In genomic region chr15:5239901-5240300, GRCm38 (mm10) we compare ENCODE assay signal across 10 mouse cellular contexts. TPM values are rescaled to one million over a fixed set of nuclear protein-coding genes. Genes with fewer than 3 reads are reported as not detected.
DNase-seq lines count a peak whose midpoint lies in the region; ATAC-seq and TF ChIP-seq lines count a peak whose summit lies in the region.
"Had no signal": no experiment of that assay in that cellular context is flagged by ENCODE, and none has a peak within 500 bp of the region (broad histone marks: within the 10 kb centered on the region; RNA-seq: fewer than 3 reads in every experiment).

No protein-coding gene starts in this region.

- no peak overlapping the region for H3K9ac ChIP-seq in heart, embryonic 15.5 days
- H3K9ac ChIP-seq in forebrain, embryonic 12.5 days = no peak overlapping the region

- H3K27me3 ChIP-seq in kidney, adult 2 months (replicated peaks; ENCODE audit: control insufficient read depth, insufficient read depth, low read length) = no peaks in the 10 kb centered on the region
- no peaks in the 10 kb centered on the region for H3K27me3 ChIP-seq in G1E (ENCODE audit: insufficient read depth, low read length)
- peaks cover 32% of the 10 kb centered on the region for H3K27me3 ChIP-seq in heart, embryonic 15.5 days
- H3K27me3 ChIP-seq in forebrain, embryonic 12.5 days = peaks cover 54% of the 10 kb centered on the region

- TF ChIP-seq CTCF in kidney, adult 2 months (conservative IDR thresholded peaks at IDR 0.05; ENCODE audit: insufficient read depth, insufficient read length, low read depth, low read length) = no peak
- no peak for TF ChIP-seq CTCF in G1E (IDR thresholded peaks at IDR 0.05; ENCODE audit: low read depth, low read length)

- 57% methylated on average over 6 of the region's 6 CpGs for WGBS in kidney, adult 2 months
- WGBS in heart, embryonic 15.5 days = 39% methylated on average over 6 of the region's 6 CpGs
- 73% methylated on average over 6 of the region's 6 CpGs for WGBS in forebrain, embryonic 12.5 days

- H3K9me3 ChIP-seq in G1E (replicated peaks) = no peaks in the 10 kb centered on the region
- H3K9me3 ChIP-seq in heart, embryonic 15.5 days (replicated peaks) = no peaks in the 10 kb centered on the region
- H3K9me3 ChIP-seq in forebrain, embryonic 12.5 days = 0 out of 2 replicates have a peak, but pooled peaks cover 3% of the 10 kb centered on the region
- H3K9me3 ChIP-seq: forebrain, embryonic 10.5 days had no signal

- no peak overlapping the region; the same call in 1 of the 2 replicates for H3K27ac ChIP-seq in kidney, adult 2 months (ENCODE audit: insufficient read depth, low read depth, low read length)
- peak overlapping the region; percentile 33 for H3K27ac ChIP-seq in heart, embryonic 15.5 days
- no peak overlapping the region for H3K27ac ChIP-seq in forebrain, embryonic 12.5 days
- H3K27ac ChIP-seq: forebrain, embryonic 10.5 days had no signal

- ATAC-seq in G1E (ENCODE audit: extremely low read depth, insufficient number of reproducible peaks, low FRiP score, poor library complexity, severe bottlenecking) = peak; percentile 37
- no peak for ATAC-seq in heart, embryonic 15.5 days (replicated peaks; ENCODE audit: insufficient number of reproducible peaks, insufficient read depth, low FRiP score, low read depth)
- ATAC-seq in megakaryocyte-erythroid progenitor cell, adult 5-6 weeks (replicated peaks; ENCODE audit: low FRiP score, low TSS enrichment, poor library complexity, severe bottlenecking) = peak; percentile 13
- no peak for ATAC-seq in forebrain, embryonic 12.5 days (ENCODE audit: low FRiP score)

- no peak for TF ChIP-seq POLR2A in kidney, adult 2 months (IDR thresholded peaks at IDR 0.05; ENCODE audit: low read depth, low read length)

- 0 out of 2 replicates have a peak overlapping the region, but pooled peaks have one; percentile 24 for H3K4me3 ChIP-seq in kidney, adult 2 months (ENCODE audit: insufficient read depth, low read depth, low read length)
- peak overlapping the region; percentile 93 for H3K4me3 ChIP-seq in G1E (ENCODE audit: low read depth, low read length)
- H3K4me3 ChIP-seq in heart, embryonic 15.5 days = peak overlapping the region; percentile 61
- no peak overlapping the region for H3K4me3 ChIP-seq in forebrain, embryonic 12.5 days (replicated peaks)
- H3K4me3 ChIP-seq: forebrain, embryonic 10.5 days had no signal

- H3K36me3 ChIP-seq in kidney, adult 2 months (ENCODE audit: control insufficient read depth, insufficient read depth, low read length) = no peaks in the 10 kb centered on the region
- peaks cover 52% of the 10 kb centered on the region for H3K36me3 ChIP-seq in G1E (replicated peaks)
- H3K36me3 ChIP-seq in heart, embryonic 15.5 days = no peaks in the 10 kb centered on the region
- H3K36me3 ChIP-seq in forebrain, embryonic 12.5 days (replicated peaks) = no peaks in the 10 kb centered on the region
- H3K36me3 ChIP-seq: forebrain, embryonic 10.5 days had no signal

- H3K4me2 ChIP-seq in heart, embryonic 15.5 days = peak overlapping the region; percentile 99
- no peak overlapping the region for H3K4me2 ChIP-seq in forebrain, embryonic 12.5 days

- DNase-seq in kidney, adult 2 months = peak; percentile 11
- DNase-seq in kidney, adult 8-10 months = no peak
- peak; percentile 41 for DNase-seq in G1E (ENCODE audit: low spot score)
- no peak for DNase-seq in right cerebral cortex, adult 18-20 months
- no peak for DNase-seq in urinary bladder, postnatal 25 days (ENCODE audit: low spot score)
- DNase-seq: retina, postnatal 1 day had no signal

- peaks cover 3% of the 10 kb centered on the region for H3K4me1 ChIP-seq in kidney, adult 2 months (ENCODE audit: control insufficient read depth, insufficient read depth, low read length)
- H3K4me1 ChIP-seq in G1E (ENCODE audit: insufficient read depth, low read depth, low read length) = peaks cover 66% of the 10 kb centered on the region
- H3K4me1 ChIP-seq in heart, embryonic 15.5 days (replicated peaks) = peaks cover 32% of the 10 kb centered on the region
- H3K4me1 ChIP-seq in forebrain, embryonic 12.5 days = peaks cover 27% of the 10 kb centered on the region

RNA-seq across cellular contexts. Expression of gene Ptger4, which starts 4.1 kb away (rescaled TPM):
- 5.6 and 5.7 TPM in 2 replicates for polyA plus RNA-seq in kidney, adult 2 months (2012; rRNA removed)
- total RNA-seq in G1E (2014; fragmentation: Nextera tagmentation) (19.4 and 20.5 TPM in 2 replicates), G1E (2017) (6.9 and 7.7 TPM in 2 replicates)
- polyA plus RNA-seq in G1E (2012) = 14.9 and 15.9 TPM in 2 replicates
- polyA plus RNA-seq in heart, embryonic 15.5 days (2015; fragmentation: Nextera tagmentation; extraction: Ambion mirVana) = 4.2 and 4.7 TPM in 2 replicates
- 7.3 and 9.9 TPM in 2 replicates for total RNA-seq in megakaryocyte-erythroid progenitor cell, adult 5-6 weeks (2014; fragmentation: Nextera tagmentation)
- total RNA-seq in megakaryocyte-erythroid progenitor cell, adult 5-6 weeks (2017) = 5.1 and 5.9 TPM in 2 replicates
- polyA plus RNA-seq in forebrain, embryonic 12.5 days (2016; fragmentation: Nextera tagmentation; extraction: Ambion mirVana) = 0.82 and 0.84 TPM in 2 replicates

RNA-seq across cellular contexts. Expression of gene Ttc33, which starts 54.6 kb away (rescaled TPM):
- polyA plus RNA-seq in kidney, adult 2 months (2012; rRNA removed) = 9.6 and 14.2 TPM in 2 replicates
- total RNA-seq in G1E (2014; fragmentation: Nextera tagmentation) (14.8 and 26.0 TPM in 2 replicates), G1E (2017) (63.5 and 64.7 TPM in 2 replicates)
- 10.6 and 47.8 TPM in 2 replicates for polyA plus RNA-seq in G1E (2012)
- 31.8 and 33.7 TPM in 2 replicates for polyA plus RNA-seq in heart, embryonic 15.5 days (2015; fragmentation: Nextera tagmentation; extraction: Ambion mirVana)
- total RNA-seq in megakaryocyte-erythroid progenitor cell, adult 5-6 weeks (2014; fragmentation: Nextera tagmentation) = 12.6 and 21.2 TPM in 2 replicates
- total RNA-seq in megakaryocyte-erythroid progenitor cell, adult 5-6 weeks (2017) = 35.6 and 36.8 TPM in 2 replicates
- 42.4 and 46.2 TPM in 2 replicates for polyA plus RNA-seq in forebrain, embryonic 12.5 days (2016; fragmentation: Nextera tagmentation; extraction: Ambion mirVana)

Comparison
In these comparisons a context has a peak if more than half of its experiments do, and no peak if none do; other contexts are left out.
1. DNase-seq: peak in kidney, adult 2 months (single experiment) and G1E (single experiment); none in kidney, adult 8-10 months (0 of 2), right cerebral cortex, adult 18-20 months (single experiment) and urinary bladder, postnatal 25 days (single experiment).
2. ATAC-seq: peak in G1E (single experiment) and megakaryocyte-erythroid progenitor cell, adult 5-6 weeks (single experiment); none in heart, embryonic 15.5 days (single experiment) and forebrain, embryonic 12.5 days (single experiment).